Mouse (Mus musculus) myocyte (in vitro differentiated cells): ENCODE data around the gene Ceacam10.

ENCODE experiments used
- MAX ChIP-seq: IDR thresholded peaks from one replicate; pipeline ENCODE4 v1.6.1; 2011; ENCODE audit warnings: low read depth, mild to moderate bottlenecking, control low read depth
- MYOG ChIP-seq, 3 experiments: IDR thresholded peaks; one replicate each; pipeline ENCODE4 v1.6.1; 2011; ENCODE audit warnings: control low read depth in 2 of 3, low read depth in 2 of 3, mild to moderate bottlenecking in 2 of 3; ENCODE audit not compliant: insufficient read length in 2 of 3, control insufficient read depth in 1 of 3, insufficient read depth in 1 of 3
- POLR2A ChIP-seq: IDR thresholded peaks from one replicate; pipeline ENCODE4 v1.6.1; 2011; ENCODE audit warnings: low read depth, mild to moderate bottlenecking, control low read depth, moderate library complexity; ENCODE audit not compliant: insufficient read length
- REST ChIP-seq: IDR thresholded peaks from one replicate; pipeline ENCODE4 v1.6.1; 2011; ENCODE audit warnings: mild to moderate bottlenecking, control low read depth, moderate library complexity; ENCODE audit not compliant: insufficient read depth, insufficient read length
- TCF12 ChIP-seq: IDR thresholded peaks from one replicate; pipeline ENCODE4 v1.6.1; 2011; ENCODE audit warnings: mild to moderate bottlenecking, control low read depth; ENCODE audit not compliant: poor library complexity, insufficient read depth, severe bottlenecking
- USF1 ChIP-seq: IDR thresholded peaks from one replicate; pipeline ENCODE4 v1.6.1; 2011; ENCODE audit warnings: low read depth, mild to moderate bottlenecking, control low read depth, moderate library complexity

DNA sequence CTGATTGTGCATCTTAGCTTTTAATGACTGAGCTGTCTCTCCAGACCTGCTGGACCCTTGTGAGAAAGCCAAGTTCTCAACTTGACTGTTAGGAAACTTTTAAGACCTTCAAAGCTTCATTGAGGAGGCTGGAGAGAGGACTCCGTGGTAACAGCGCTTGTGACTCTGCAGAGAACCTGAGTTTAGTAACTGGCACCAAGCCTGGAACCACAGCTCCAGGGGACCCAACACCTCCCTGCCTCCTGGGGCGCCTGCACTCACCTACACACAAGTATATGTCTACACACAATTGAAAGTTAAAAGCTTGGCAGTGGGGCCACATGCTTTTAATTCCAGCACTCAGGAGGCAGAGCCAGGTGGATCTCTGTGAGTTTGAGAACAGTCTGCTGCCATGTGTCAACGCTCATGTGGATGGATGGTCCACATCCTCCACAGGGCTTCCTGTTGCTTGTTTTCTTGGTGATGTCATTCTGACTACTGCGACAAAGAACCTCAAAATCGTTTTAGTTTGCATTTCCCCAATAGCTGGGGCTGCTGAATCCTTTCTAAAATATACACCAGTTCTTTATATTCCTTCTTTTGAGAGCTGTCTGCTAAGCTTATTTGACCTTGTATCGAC, 25.3 kb downstream of the Ceacam10 start:
- no peak for TF ChIP-seq TCF12
- TF ChIP-seq POLR2A = no peak
- TF ChIP-seq MAX = no peak
- TF ChIP-seq MYOG (IDR thresholded peaks at IDR 0.05; ENCODE audit: control insufficient read depth in 1 of 3, insufficient read depth in 1 of 3, insufficient read length in 2 of 3, low read depth in 2 of 3) = no peak
- TF ChIP-seq USF1 = no peak
- TF ChIP-seq REST = no peak
